Mouse (Mus musculus): ENCODE measurements around the gene Prmt8.

Gene Prmt8

DNA sequence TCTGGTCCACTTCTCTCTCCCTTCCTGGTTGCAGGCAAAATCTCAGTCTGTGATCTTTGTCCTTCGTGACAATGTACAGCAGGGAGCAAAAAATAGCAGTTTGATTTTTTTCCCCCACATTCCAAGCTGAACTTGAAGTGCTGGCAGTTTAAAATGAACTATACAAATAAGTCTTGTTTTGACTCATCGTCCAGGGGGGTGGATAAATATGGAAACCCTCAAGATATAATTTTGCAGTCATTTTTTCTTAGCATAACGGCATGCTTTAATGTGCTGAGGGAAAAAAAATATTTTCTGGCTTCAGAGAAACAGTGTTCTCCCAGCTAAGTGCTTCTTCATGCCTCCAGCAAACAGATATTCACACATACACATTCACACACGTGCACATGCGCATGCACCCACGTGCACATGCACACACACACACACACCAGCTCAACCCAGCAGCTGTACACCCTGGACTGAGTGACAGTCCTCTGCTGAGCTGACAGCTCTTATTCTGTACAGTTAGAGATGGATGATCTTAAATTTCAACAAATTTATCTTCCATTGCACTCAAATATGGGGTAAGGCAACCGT lies 107.5 kb downstream of the Prmt8 start:
- DNase-seq (ENCODE audit: low spot score) = no peak

- DNase-seq (ENCODE audit: low spot score) = no peak
Measured at GRCm38 (mm10) chr6:127659966-127660365, 109.3 kb downstream of the Prmt8 start.

DNA sequence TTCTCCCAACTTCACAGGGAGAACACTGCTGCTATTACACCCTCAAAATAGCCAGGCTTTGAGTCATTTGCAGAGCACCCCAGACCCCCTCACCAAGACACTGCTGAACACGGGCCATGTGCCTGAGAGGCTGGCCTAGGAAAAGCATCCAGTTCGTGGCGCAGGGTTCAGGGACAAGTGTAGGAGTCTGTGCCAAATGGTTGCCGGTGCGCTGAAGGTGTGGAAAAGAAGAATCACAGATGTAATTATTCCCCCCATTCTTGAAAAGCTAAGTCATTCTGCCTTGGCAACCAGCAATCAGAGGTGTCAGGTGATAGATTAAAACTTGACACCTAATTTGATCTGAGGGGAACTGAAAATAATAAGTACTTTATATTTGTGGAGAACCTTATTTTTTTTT lies 109.8 kb downstream of the Prmt8 start:
- DNase-seq (ENCODE audit: low spot score) = no peak

DNA sequence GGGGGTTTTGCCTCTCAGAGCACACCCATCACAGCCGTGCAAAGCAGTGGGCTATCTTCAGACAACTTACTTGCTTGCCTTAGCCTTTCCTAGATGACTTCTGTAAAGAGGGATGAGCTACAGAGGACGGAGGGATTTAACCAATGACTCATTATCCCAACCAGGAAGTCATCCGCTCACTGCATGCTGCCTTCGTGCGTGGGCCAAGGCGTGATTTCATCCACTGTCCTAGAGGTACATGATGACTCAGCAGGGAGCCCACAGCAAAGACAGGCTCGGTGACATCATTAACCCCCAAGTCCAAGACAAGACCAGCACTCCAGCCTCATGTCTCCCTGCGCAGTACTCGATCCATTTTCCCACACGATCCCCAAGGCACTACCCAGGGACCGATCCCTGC lies 112.1 kb downstream of the Prmt8 start:
- no peak for DNase-seq (ENCODE audit: low spot score)

DNA sequence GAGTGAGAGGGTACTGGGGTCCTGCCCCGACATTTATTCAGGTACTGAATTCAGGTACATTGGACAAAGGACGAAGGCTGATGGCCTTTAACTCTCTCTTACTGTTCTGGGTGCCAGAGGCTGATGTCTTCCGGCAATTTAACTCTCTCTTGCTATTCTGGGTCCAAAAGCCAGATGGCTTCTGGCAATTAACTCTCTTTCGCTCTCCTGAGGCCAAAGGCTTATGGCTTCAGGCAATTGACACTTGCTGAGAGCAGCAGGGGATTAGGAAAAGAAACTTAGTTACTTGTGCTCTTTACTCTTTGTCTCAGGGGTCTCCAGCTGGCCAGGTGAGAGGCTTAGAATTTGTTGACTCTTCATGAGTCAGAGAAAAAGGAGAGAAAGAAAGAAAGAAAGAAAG lies 113.3 kb downstream of the Prmt8 start:
- DNase-seq (ENCODE audit: low spot score) = no peak

DNA sequence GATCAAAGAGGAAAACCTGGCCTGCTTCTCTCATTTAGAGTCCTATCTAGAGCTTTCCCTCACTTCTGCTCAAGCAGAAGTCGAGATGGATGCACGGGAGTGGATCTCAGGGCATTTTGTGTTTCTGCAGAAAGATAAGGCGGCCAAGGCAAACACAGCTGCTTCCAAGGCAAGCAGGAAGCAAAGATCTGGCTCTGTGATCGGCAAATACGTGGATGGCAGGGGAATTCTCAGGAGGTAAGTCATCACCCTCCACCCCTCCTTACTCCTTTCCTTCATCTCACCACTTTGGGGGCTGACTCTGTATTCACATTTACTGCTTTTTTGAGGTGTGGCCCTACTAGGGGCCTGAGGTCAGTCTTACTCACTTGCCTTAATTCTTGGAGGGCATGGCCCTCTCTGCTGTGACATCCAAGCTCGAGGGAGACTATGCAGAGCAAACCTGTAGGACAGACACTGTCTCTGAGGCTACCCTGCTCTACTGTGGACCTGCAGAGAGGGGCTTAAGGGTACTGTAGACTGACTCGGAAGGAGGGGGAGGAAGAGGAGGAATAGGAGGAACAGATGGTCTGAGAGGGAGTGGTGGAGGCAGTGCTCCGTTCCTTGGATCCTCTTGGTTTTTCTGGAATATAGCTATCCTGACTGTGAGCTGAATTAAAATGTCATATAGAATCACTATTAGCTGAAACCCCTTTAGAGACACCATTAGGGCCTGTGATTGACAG lies 128.0 kb downstream of the Prmt8 start:
- DNase-seq (ENCODE audit: low spot score) = no peak
